Mouse (Mus musculus): ENCODE measurements around the gene Ankmy1.

DNA sequence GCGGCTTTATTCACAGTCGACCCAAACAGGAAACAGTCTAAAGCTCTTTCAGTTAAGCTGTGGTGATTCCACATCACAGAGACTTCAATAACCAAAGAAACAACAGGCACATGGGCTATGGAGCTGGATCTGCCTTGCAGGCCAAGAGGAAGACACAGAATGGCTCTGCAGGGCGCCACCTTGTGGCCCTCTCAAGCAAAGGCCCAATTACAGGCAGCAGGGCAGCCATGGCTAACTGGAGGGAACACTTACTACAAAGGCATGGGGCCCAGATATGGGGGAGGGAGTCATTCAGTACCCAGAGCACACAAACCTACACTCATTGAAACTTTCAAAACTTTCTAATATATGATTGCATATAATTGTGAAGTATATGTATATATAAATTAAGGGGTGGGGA is 7.6 kb downstream of the Ankmy1 start:
- TF ChIP-seq USF1 (IDR thresholded peaks at IDR 0.05; ENCODE audit: low read depth) (no peak), CTCF (IDR thresholded peaks at IDR 0.05; ENCODE audit: control insufficient read depth, insufficient read depth, insufficient read length) (peak; percentile 91), MAX (IDR thresholded peaks at IDR 0.05) (no peak), MYOD1 (IDR thresholded peaks at IDR 0.05; ENCODE audit: control insufficient read depth, insufficient read length, low read depth) (no peak), CEBPB (IDR thresholded peaks at IDR 0.05; ENCODE audit: low read depth) (no peak), FOSL1 (IDR thresholded peaks at IDR 0.05; ENCODE audit: insufficient read depth, low read length, poor library complexity, severe bottlenecking) (no peak), MYOG (IDR thresholded peaks at IDR 0.05; ENCODE audit: control insufficient read depth, extremely low read depth, insufficient read length) (no peak)
